Mouse (Mus musculus): ENCODE measurements around the gene Scn9a. TPM values are rescaled to one million over a fixed set of nuclear protein-coding genes. Genes with fewer than 3 reads are reported as not detected.

Scn9a gene
- total RNA-seq (2021) = 1 to 10 TPM; 6.0 to 6.9 TPM

DNA sequence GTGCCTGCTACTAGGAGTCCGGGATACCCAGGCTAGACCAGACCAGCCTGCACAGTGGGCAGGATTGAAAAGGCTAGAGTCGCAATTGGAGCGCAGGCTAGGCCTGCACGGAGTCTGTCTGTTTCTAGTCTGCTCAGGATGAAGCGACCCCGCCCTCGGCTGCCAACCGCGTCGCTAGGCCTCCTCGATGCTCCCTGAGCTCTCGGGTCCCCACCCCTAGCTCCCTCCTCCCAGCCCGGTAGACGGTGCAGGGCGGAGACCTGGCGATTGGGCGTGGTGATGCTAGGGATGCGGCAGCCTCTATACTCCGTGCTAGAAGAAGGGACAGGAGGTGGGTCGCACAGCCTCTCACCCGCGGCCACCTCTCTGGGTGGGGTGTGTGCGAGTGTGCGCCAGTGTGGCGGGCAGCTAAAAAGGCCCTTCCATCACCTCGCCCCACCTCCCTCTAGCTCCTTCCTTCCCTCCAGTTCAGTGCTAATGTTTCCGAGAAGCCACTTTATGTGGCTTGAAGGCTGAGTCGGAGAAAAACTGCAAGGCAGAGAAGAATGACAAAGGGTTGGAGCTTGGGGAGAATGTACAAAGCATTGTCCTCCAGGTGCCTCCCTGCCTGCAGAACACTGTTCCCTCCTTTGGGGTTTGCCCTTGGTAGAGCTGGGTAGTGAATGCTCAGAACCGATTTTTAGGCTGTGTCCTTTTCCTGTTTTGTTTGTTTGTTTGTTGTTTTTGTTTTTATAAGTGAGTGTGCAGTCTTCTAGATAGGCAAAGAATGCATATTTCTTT, at the start of gene Scn9a:
Gene Scn9a (minus strand): TSS at position 383 of the 780 bp plus-strand sequence.
- peak in 1 of 2 experiments; percentile 36 for DNase-seq (ENCODE audit: extremely low spot score in 1 of 2, low spot score in 2 of 2)
- intact Hi-C loops (cut with DNase I) = no loop called here

GRCm38 (mm10) chr2:66661988-66662387, 27.2 kb upstream of the Scn9a start:
- intact Hi-C loops (cut with DNase I) = no loop called here
- no peak for DNase-seq (ENCODE audit: extremely low spot score in 1 of 2, low spot score in 2 of 2)

DNA sequence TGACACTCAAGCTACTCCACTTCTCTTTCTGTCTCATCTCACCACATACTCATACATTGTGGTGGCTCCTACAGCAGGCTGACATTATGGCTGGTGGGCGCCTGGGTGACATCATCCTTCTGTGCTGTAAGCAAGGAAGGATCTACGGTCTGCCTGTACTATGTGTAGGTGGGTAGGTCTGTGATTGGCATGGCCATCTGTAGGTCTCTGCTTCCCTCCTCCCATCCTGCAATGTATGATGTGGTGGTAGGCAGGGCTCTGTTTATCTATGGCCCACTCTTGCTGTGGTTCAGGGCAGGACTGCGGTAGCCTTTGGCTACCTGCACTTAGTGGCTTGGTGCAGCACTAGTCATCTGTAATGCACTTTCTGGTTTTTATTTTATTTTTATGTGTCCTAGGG, 21.7 kb upstream of the Scn9a start:
- intact Hi-C loops (cut with DNase I) = no loop called here
- no peak for DNase-seq (ENCODE audit: extremely low spot score in 1 of 2, low spot score in 2 of 2)

- intact Hi-C loops (cut with DNase I) = no loop called here
- no peak for DNase-seq (ENCODE audit: extremely low spot score in 1 of 2, low spot score in 2 of 2)
Measured at GRCm38 (mm10) chr2:66655431-66655830, 20.7 kb upstream of the Scn9a start.

DNA sequence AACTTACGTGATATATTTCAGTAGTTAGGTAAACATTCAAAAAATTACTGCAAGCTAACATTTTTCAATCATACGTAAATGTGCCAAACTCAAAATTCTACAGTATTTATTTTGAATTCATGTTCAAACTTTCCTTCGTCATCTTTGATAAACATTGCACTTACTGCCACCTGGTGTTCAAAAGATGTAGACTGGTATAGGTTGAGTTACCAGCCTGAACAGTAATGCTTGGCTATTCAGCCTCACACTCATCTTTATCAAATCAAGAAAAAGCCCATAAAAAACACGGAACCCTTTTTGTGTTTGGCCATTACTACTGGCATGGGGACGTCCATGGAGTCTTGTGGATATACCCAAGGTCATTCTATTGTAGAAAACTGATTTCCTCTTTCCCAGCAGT, 9.6 kb upstream of the Scn9a start:
- DNase-seq (ENCODE audit: extremely low spot score in 1 of 2, low spot score in 2 of 2) = peak in 1 of 2 experiments; percentile 24
- intact Hi-C loops (cut with DNase I) = loop anchor here (5.0 to 10.0 kb wide), 2 partner anchors 172 to 310 kb away; no protein-coding TSS in a partner anchor

- no peak for DNase-seq (ENCODE audit: extremely low spot score in 1 of 2, low spot score in 2 of 2)
- intact Hi-C loops (cut with DNase I) = no loop called here
Measured at GRCm38 (mm10) chr2:66632728-66633127, 2.0 kb downstream of the Scn9a start.

DNA sequence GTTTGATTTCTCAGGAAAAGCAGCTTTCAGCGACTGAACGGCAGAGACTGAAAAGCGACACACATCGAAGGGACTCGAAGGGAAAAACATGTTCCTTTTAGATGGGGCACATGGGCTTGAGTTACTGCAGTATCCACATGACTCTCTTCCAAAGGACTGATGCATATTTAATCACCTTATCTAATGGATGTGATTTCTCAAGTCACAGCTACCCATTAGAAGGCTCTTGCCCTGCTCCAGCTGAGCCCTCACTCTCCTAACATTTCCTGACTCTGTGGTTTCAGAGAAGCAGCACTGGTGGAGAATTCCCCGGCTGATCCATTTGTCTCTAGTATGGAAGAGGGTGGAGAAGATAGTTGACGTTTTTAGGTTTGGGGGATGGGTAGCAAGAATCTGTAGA, 23.7 kb downstream of the Scn9a start:
- DNase-seq (ENCODE audit: extremely low spot score in 1 of 2, low spot score in 2 of 2) = no peak
- intact Hi-C loops (cut with DNase I) = no loop called here

GRCm38 (mm10) chr2:66597313-66597712, 37.4 kb downstream of the Scn9a start:
- DNase-seq (ENCODE audit: extremely low spot score in 1 of 2, low spot score in 2 of 2) = no peak
- intact Hi-C loops (cut with DNase I) = no loop called here

- intact Hi-C loops (cut with DNase I) = no loop called here
- no peak for DNase-seq (ENCODE audit: extremely low spot score in 1 of 2, low spot score in 2 of 2)
Measured at GRCm38 (mm10) chr2:66596145-66596544, 38.6 kb downstream of the Scn9a start.

DNA sequence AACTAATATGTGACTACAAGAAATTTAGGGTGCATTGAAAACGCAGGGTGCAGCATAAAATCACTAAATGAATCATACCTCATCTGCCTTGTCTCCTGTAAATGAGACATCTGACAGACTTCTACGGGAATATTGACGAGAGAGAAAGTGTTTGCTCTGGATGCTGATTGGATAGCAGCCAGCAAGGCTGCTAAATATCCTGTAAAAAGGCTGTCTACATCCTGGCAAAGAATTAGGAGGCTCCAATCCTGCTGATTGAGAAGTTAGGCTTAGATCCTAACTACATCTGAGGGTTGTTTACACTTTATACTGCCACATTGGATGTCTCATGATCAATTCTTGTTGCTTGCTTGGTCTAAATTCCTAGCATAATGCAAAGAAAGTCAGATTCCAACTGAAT, 44.6 kb downstream of the Scn9a start:
- DNase-seq (ENCODE audit: extremely low spot score in 1 of 2, low spot score in 2 of 2) = no peak
- intact Hi-C loops (cut with DNase I) = no loop called here

- intact Hi-C loops (cut with DNase I) = no loop called here
- DNase-seq (ENCODE audit: extremely low spot score in 1 of 2, low spot score in 2 of 2) = peak in 1 of 2 experiments; percentile 4
Measured at GRCm38 (mm10) chr2:66580026-66580808, 54.5 kb downstream of the Scn9a start.

- intact Hi-C loops (cut with DNase I) = no loop called here
- DNase-seq (ENCODE audit: extremely low spot score in 1 of 2, low spot score in 2 of 2) = no peak
Measured at GRCm38 (mm10) chr2:66548254-66548653, 86.5 kb downstream of the Scn9a start.

- DNase-seq (ENCODE audit: extremely low spot score in 1 of 2, low spot score in 2 of 2) = no peak
- intact Hi-C loops (cut with DNase I) = no loop called here
Measured at GRCm38 (mm10) chr2:66519966-66520365, 114.8 kb downstream of the Scn9a start.

DNA sequence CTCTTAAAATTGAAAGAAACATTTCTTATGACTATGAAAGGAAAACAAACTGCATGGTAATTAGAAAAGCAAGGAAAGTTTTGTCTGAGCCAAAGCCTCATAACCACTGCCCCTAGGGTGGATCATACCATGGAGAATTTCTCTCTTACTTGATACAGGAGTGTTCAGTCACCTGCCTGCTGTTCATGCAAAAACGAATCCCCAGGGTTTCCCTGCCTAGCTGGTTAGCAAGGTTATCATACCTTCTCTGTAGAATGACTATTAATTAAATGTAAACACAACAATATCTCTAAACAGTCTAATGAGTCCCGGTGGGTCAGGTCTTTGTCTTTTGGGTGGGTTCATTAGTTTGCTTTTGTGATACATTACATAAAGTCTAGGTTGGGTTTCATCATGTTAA, 123.3 kb downstream of the Scn9a start:
- no peak for DNase-seq (ENCODE audit: extremely low spot score in 1 of 2, low spot score in 2 of 2)
- intact Hi-C loops (cut with DNase I) = no loop called here

GRCm38 (mm10) chr2:66508032-66508431, 126.7 kb downstream of the Scn9a start:
- DNase-seq (ENCODE audit: extremely low spot score in 1 of 2, low spot score in 2 of 2) = no peak
- intact Hi-C loops (cut with DNase I) = no loop called here

- intact Hi-C loops (cut with DNase I) = no loop called here
- no peak for DNase-seq (ENCODE audit: extremely low spot score in 1 of 2, low spot score in 2 of 2)
Measured at GRCm38 (mm10) chr2:66507616-66508015, 127.1 kb downstream of the Scn9a start.

GRCm38 (mm10) chr2:66502158-66502557, 132.6 kb downstream of the Scn9a start:
- DNase-seq (ENCODE audit: extremely low spot score in 1 of 2, low spot score in 2 of 2) = no peak
- intact Hi-C loops (cut with DNase I) = no loop called here

GRCm38 (mm10) chr2:66494556-66494955, 140.2 kb downstream of the Scn9a start:
- DNase-seq (ENCODE audit: extremely low spot score in 1 of 2, low spot score in 2 of 2) = no peak
- intact Hi-C loops (cut with DNase I) = no loop called here

- intact Hi-C loops (cut with DNase I) = no loop called here
- DNase-seq (ENCODE audit: extremely low spot score in 1 of 2, low spot score in 2 of 2) = no peak
Measured at GRCm38 (mm10) chr2:66478395-66478794, 156.4 kb downstream of the Scn9a start.
